Mouse (Mus musculus): ENCODE measurements at regions not wholly inside any gene's neighbourhood (a gene's known extent, or its start where the extent isn't known, plus 50 kb on each side); places are given as distances from the start of the nearest gene placed in this dataset.

DNA sequence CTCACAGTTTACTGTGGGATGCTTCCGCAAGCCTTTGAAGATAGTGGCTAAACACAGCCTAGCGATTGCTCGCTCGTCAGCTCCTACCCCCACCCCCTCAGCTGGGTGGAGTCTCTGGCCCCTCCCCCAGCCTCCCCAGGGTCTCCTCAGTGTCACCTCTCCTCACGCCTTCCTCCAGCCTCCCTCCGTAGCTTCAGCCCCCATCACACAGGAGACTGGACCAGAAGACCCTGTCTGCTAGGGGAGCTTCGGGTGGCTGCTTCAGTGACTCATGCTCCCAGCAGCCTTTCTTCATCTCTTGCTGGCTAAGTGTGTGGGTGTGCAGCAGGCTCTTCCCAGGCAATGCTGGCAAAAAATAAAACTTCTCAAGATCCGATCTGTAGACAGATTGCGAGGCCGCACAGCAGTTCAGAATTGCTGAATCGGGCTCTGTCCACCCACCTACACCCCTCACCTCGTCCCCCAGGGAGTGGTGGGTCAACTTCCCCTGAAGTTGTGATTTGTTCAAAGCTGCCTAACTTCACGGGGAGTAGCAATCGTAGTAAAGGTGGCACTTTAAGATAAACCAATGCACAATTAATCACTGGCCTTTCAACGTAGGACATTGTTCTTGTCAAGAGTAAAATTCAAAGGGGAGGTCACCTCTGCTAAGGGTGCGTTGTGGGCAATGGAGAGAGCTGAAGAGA is 61.2 kb upstream of the Ankrd28 start:
- ATAC-seq: no peak

DNA sequence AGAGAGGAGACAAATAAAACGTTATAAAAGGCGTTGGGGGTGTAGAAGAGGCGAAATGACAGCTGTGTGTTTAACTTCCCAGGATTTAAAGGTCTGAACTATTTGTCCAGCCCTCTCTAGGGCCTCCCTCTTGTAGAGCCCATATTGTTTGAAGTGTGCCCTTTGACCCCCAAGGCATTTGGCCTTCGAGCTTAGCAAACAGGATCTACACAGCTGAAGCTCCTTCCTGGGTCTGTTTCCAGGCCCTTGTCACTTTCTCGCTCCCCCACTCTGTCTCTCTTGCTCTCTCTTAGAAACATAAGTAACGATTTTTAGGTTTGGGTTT is 61.7 kb upstream of the Ankrd28 start:
- ATAC-seq: no peak

- ATAC-seq: no peak
Observed at GRCm38 (mm10) chr14:31896500-31896899, 66.0 kb upstream of the Ankrd28 start.

DNA sequence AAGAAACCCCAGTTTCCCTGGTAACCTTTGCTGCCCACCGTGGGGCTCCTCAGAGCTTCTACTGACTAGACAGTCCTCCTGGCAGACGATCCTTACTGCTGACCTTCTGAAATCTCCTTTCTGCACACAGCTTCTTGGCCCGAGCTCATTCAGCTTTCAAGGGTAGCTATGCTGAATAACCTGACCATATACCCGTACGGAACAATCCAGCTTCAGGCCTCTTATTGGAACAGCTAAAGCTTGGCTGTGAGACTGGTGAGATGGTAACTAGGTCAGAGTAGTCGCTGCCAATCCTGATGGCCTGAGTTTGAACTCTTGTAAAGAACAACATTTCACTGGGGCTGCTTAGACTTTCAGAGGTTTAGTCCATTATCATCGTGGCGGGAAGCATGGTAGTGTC is 69.1 kb upstream of the Ankrd28 start:
- no peak for ATAC-seq

GRCm38 (mm10) chr14:31899906-31900305 is 69.5 kb upstream of the Ankrd28 start:
- no peak for ATAC-seq

DNA sequence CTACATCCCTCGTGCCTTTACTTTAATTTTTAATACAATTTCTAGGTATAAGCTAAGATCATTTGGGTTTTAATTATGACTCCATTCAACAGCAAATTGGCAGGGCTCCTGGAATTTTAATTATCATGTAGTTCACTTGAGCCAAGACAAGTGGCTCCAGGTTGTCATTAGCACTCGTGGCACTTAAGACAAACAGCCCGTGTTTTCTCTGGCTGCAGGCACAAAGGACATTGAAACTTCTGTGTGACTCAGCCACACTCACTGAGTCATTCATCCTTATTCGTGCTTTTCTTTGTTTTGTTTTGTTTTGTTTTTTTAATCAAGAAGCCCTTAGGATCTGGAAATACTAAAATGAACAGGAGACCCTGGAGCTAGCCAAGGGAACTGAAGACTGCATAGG is 71.5 kb upstream of the Ankrd28 start:
- ATAC-seq: no peak

- ATAC-seq: no peak
Observed at GRCm38 (mm10) chr14:31903664-31904063, 73.2 kb upstream of the Ankrd28 start.

- no peak for ATAC-seq
Observed at GRCm38 (mm10) chr14:31908591-31908990, 78.1 kb upstream of the Ankrd28 start.

DNA sequence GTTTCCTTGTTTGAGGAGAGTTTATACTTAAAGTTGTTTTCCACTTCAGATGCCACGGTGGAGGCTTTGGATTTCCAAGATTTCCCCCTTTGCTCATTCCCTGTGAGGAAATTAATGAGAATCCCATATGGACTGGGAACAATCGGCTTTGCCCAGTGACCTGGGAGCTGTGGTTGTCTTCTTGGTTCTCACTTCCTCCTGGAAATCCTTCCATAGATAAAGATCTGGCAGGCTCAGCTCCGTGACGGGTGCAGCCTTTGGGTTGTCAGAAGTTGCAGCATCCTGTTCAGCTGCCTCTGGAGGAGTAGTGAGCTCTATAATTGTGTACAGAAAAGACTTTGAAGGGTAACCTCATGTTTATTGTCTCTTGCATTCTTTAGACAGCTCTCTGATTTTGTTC is 78.8 kb upstream of the Ankrd28 start:
- no peak for ATAC-seq

- no peak for ATAC-seq
Observed at GRCm38 (mm10) chr14:31910809-31911208, 80.4 kb upstream of the Ankrd28 start.

- ATAC-seq: no peak
Observed at GRCm38 (mm10) chr14:31918461-31918860, 88.0 kb upstream of the Ankrd28 start.

DNA sequence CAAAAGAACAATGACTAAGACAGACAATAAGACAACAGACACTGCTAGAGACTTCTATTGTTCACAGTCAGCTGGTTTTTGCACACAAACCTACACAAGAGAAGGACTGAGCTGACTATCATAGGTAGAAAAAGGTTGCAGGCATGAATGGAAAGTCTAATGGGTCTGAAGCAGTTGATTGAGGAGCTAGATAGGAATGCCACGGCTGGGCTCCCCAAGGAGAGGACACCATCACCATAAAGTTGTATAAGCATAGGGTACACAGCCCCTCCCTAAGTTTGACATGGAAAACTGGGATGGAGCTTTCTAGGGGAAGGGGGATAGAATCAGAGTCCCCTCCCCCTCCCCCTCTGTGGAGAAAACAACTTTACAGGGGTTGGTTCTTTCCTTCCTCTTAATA is 88.5 kb upstream of the Ankrd28 start:
- no peak for ATAC-seq

DNA sequence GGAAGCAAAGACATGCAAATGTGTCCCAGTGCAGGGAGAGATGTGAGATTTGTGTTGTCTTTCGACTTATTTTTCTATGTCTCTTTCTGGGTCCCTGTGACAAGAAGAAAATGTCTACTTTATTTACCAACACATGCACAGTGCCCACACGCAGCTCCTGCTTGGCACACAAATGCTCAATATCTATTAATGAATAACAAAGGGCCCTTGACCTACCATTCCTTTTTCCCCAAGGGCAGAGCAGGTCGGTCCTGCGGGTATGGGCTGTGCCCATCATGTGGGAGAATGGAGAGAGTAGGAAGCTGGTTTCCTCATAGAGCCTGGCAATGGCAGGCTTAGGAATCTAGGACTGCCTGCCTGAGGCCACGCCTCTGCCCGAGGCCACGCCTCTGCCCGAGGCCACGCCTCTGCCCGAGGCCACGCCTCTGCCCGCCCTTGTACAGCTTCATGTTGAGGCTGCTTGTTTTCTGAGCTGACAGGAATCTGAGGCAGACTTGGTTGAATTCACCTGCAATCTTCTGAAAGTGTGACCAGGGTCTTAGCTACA is 98.8 kb upstream of the Ankrd28 start:
- ATAC-seq: no peak

GRCm38 (mm10) chr14:31930367-31930766 is 98.4 kb upstream of the Galnt15 start:
- no peak for ATAC-seq

GRCm38 (mm10) chr14:31931971-31932370 is 96.8 kb upstream of the Galnt15 start:
- ATAC-seq: no peak

DNA sequence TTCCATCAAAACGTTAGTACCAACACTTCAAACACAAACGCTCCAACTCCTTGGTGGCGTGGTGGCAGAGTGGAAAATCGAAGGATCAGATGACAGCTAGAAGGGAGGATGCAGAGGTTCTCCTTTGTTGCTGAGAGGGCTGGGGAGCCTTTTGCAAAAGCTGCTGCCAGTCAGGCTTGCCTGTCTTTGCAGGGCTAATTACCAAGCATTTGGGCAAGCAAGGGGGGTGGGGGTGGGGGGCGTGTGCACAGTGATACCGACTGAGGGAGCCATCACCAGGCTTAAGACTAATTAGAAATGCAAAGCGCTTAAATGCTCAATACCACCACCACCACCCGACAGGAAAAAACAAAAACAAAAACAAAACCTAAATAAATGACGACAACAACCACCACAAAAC is 95.3 kb upstream of the Galnt15 start:
- no peak for ATAC-seq

- ATAC-seq: no peak
Observed at GRCm38 (mm10) chr14:31933841-31934271, 94.9 kb upstream of the Galnt15 start.

- ATAC-seq: no peak
Observed at GRCm38 (mm10) chr14:31934321-31934720, 94.5 kb upstream of the Galnt15 start.

- ATAC-seq: no peak
Observed at GRCm38 (mm10) chr14:31934771-31935170, 94.0 kb upstream of the Galnt15 start.

- ATAC-seq: no peak
Observed at GRCm38 (mm10) chr14:31935411-31935810, 93.4 kb upstream of the Galnt15 start.

GRCm38 (mm10) chr14:31936581-31936980 is 92.2 kb upstream of the Galnt15 start:
- ATAC-seq: no peak

- ATAC-seq: no peak
Observed at GRCm38 (mm10) chr14:31940900-31941299, 87.9 kb upstream of the Galnt15 start.

DNA sequence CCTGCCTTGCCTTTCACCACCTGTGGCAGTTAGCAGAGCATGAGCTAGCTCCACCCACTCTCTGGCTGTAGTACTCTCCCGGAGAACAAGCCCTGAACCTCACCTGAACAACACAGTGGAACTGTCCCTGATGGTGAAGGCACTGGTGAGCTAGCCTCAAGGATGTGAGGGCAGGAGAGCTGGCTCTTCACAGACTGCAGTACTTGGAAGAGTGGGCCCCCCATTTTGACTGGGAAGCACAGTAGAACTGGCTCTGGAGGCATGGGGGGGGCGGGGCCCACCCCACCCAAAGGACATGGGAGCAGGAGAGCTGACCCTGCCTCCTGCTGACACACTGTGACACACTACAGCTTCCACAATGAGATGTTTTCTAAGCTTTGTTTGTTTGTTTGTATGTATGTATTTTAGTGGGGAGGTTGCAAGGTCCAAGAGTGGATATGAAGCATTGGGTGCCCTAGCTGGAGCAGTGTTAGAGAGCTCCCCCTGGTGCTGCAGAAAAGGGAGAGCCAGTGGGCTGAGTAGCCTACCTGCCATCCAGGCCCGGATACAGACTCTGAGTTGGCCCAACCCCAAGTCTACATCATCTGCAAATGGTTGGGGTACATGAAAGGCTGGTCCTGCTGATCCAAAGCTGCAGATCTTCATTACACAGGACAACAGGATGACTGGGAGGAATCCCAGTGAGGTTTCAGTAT is 86.4 kb upstream of the Galnt15 start:
- no peak for ATAC-seq

GRCm38 (mm10) chr14:31944682-31945081 is 84.1 kb upstream of the Galnt15 start:
- no peak for ATAC-seq
